Mouse (Mus musculus) brown adipose tissue, adult 24 weeks (tissue): ENCODE measurements at regions not wholly inside any gene's neighbourhood (a gene's known extent, or its start where the extent isn't known, plus 50 kb on each side); places are given as distances from the start of the nearest gene placed in this dataset.

Experiments
- H3K27ac ChIP-seq: fragments of 200-500 bp; replicated peaks from 2 replicates; pipeline ENCODE4 v1.5.1; 2012; ENCODE audit warnings: low read depth, mild to moderate bottlenecking, low read length
- H3K4me1 ChIP-seq: fragments of 200-500 bp; 2 replicates; pipeline ENCODE4 v1.6.1; 2012; ENCODE audit warnings: low read length, mixed read lengths; ENCODE audit not compliant: control insufficient read depth, insufficient read depth, insufficient read length
- H3K4me3 ChIP-seq: fragments of 200-500 bp; 2 replicates; pipeline ENCODE4 v1.5.1; 2012; ENCODE audit warnings: low read depth, mild to moderate bottlenecking, low read length, moderate library complexity; ENCODE audit not compliant: insufficient read depth

DNA sequence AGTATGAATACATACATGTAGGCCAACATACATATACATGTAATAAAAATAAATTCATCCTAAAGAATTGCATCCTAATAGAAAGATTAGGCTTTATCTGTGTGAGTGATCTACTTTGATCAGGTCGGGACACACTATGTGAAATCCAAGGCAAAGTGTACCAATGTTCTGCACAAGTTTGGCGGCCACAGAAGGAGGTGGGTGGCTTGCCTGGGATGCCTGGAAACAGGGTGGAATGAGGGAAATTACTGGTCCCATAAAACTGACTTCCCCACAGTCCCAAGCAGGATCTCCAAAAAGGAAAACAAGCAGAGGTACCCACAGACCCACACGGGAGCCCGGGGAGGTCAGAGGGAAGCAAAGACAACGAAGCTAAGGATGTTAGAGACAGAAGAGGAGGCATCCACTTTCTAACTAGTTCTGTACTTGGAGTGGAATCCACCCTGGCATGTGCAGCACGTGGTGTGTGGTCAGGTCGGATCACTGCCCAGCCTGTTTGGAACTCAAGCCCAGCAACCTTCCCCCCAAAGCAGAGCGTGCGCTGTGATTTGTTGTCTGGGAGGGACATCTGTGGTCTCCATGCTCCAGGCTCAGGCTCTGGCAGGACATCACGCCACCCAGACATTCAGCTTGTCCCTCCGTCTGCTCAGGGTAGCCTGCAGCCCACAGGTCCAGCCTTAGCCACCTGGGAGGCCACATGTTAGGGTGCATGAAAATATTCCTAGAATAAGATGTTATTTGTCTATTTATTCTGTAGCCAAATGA lies 615.3 kb upstream of the 3110018I06Rik start:
- no peaks in the 10 kb centered on the region for H3K4me1 ChIP-seq
- no peak overlapping the region for H3K4me3 ChIP-seq
- H3K27ac ChIP-seq, result no peak overlapping the region

DNA sequence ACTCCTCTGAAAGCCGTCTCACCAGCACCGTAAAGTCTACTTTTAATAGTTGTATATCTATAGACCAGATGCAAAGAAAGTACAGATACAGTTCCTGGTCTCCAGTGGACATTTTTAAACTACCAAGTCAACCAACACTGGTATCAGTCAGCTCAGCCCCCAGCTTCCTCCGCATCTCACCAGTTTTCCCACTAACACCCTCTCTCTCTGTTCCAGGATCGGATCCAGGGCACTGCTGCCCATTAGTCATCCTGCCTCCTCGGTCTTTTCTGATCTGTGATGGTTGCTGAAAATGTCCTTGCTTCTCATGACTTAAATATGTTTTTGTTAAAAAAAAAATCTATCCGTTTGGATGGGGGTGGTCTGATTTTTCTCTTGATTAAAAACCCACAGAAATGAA lies 598.1 kb upstream of the 3110018I06Rik start:
- no peaks in the 10 kb centered on the region for H3K4me1 ChIP-seq
- H3K27ac ChIP-seq, result no peak overlapping the region
- H3K4me3 ChIP-seq, result no peak overlapping the region

DNA sequence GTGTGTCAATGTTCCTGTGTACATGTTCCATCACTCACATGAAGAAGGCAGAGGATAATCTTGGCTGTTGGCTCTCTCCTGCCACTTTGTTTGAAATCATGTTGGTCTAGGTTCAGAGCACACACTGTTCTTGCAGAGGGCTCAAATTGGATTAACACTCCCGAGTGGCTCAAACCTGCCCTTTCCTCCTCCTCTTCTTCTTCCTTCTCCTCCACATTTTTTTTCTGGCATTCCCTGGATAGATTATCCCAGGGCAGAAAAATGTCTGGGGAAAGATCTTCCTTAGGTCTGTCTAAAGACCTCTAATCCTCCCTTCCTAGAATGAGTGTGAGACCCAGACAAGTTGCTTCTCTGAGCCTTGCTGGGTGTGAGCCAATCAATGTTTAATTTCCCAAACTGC lies 594.4 kb upstream of the 3110018I06Rik start:
- H3K4me1 ChIP-seq, result no peaks in the 10 kb centered on the region
- no peak overlapping the region for H3K4me3 ChIP-seq
- no peak overlapping the region for H3K27ac ChIP-seq

DNA sequence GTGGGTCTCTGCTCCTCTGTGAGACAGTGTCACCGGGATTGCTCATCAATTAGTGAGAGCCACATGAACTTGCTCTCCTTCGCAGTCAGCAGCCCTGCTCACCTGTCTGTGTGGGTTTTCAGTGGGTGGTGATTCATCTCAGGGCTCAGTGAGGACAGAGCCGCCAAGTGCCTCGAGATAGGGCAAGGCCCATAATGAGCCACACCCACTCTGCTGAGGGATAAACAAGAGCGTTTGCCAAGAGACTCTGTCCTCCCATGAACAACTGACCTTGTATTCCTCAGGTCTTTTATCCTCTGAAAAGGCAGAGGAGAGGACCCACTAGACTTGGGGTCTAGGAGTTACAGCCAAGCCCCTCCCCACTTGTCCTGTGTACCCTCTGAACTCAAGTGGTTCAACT lies 584.2 kb upstream of the 3110018I06Rik start:
- no peak overlapping the region for H3K27ac ChIP-seq

DNA sequence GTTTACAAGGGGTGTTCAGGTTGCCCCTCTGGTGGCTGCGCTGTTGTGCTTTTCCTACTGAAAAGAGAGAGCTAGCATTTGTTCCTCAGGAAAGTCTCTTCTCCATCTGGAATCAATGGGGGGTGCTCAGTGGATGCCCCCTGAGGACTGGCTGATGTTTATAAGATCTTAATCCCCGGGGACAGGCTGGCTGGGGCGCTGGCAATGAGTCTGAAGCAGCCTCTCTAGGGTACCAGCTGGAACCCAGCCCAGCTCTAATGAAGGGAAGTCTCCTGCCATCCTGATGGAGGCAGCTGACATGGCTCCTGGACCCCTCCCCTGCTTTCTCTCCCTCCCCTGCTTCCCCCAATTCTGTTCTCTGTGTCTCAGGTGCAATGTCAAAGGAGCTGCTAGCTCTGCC lies 575.6 kb upstream of the 3110018I06Rik start:
- H3K4me3 ChIP-seq, result no peak overlapping the region
- no peaks in the 10 kb centered on the region for H3K4me1 ChIP-seq
- no peak overlapping the region for H3K27ac ChIP-seq

More for the DNA sequence above, 584.2 kb upstream of the 3110018I06Rik start:
- Histone ChIP-seq H3K4me3 (no peak overlapping the region), H3K4me1 (no peaks in the 10 kb centered on the region)

DNA sequence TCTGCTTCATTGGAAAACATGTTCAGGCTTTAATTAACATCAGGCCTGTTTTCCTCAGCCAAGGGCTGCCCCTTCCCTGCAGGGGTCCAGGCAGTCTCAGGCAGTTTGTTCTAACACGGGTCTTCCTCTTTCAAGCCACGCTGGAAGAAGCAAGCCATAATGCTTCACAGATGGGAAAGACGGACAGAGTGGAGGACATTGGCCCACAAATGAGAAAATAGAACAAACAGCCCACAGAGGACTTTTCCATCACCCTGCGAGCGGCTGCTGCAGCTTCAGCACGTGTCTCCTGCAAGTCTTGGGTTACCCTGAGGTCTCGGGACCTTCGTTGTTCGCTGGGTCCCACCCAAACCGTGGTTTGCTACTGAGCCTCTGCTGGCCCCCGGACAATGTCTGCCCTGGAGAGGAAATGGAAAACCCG lies 565.9 kb upstream of the 3110018I06Rik start:
- H3K4me3 ChIP-seq, result no peak overlapping the region
- H3K27ac ChIP-seq, result no peak overlapping the region
- no peaks in the 10 kb centered on the region for H3K4me1 ChIP-seq

DNA sequence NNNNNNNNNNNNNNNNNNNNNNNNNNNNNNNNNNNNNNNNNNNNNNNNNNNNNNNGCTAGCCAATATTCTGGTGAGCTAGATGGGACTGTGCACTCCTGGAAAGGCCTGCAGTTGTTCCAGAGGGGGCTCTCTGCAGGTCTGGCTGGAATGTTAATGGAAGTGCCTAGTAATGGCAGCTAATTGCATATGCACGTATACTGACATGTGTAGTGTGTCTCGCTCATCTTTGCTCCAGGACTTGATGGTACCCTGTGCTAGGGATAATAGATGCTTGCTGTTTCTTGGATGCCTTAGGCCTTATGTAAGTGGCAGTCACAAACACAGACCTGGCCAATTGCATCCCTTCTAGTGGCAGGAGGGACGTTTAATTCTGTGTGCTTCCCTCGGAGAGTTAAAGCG lies 560.0 kb upstream of the 3110018I06Rik start:
- H3K4me1 ChIP-seq, result no peaks in the 10 kb centered on the region
- H3K27ac ChIP-seq, result no peak overlapping the region

DNA sequence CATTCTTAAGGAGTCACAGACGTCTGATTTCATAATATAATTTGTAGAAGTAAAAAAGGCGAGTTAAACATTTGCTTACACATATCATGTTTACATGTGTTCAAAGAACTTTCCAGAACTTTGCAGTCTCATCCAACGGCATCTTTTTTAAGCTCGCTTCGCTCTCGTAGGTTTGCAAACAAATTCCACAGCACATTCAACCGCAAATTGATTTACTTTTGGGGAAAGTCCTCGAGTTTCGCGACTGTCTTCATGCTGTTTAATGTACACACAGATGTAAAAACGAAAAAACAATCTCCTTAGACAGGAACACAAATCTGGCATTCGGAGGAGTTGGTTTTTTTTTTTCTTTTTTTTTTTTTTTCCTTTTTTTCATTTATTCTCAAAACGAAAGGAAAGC lies 559.3 kb upstream of the 3110018I06Rik start:
- no peak overlapping the region for H3K27ac ChIP-seq
- no peaks in the 10 kb centered on the region for H3K4me1 ChIP-seq
- no peak overlapping the region for H3K4me3 ChIP-seq

More for the DNA sequence above, 560.0 kb upstream of the 3110018I06Rik start:
- H3K4me3 ChIP-seq, result no peak overlapping the region

DNA sequence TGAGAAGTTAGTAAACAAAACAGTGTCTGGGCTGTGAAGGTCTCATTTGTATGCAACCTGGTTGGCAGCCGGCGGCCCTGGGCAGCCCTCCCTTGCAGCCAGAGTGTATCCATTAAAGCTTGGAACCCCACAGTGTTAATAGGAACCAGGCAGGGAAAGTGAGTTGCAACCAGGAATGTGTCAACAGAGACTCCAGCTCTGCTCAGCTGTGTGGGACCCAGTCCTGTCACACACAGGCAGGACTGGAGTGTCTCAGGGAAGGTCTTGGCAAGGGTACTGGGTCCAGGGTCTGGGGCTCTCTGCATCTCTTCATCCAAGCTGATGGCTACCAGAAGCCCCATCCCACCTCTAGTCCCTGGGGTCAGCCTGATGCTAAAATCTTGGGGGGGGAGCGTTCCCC lies 556.8 kb upstream of the 3110018I06Rik start:
- H3K4me1 ChIP-seq, result no peaks in the 10 kb centered on the region
- H3K4me3 ChIP-seq, result no peak overlapping the region
- H3K27ac ChIP-seq, result no peak overlapping the region

DNA sequence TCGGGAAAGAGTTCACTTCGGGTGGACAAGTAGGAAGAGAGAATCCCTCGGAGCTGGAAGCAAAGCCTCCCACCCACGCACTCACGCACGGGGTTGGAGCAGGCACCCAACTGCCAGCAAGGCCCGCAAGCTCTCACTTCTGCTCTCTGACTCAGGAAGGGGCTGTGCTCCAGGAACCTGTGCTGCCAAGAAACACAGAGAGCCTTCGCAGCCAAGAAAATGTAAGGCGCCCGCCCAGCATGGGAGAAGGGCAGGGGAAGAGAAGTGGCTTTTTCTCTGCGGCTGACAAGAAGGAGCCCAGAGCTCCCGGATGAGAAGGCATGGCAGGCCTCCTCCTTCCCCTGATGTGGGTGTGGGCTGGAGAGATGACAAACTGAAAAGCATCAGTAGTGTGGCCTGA lies 549.1 kb upstream of the 3110018I06Rik start:
- Histone ChIP-seq H3K27ac (no peak overlapping the region), H3K4me3 (no peak overlapping the region), H3K4me1 (no peaks in the 10 kb centered on the region)

DNA sequence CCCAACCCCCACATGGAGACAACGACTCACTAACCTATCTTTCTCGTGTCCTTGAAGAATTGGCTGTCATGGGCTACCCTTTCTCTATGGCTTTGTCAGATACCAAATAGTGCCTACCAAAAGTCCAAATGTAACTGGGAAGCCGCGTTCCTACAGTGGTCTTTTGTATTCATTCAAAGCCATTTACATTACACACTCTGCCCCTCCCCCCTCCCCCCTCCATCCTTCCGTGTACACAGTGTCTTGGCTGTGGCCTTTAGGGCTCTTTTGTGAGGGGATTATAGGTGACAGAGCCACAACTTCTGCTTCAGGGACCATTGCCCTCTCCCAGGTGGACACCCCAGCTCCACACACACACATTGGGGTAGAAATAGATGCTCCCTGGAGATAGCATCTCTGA lies 544.6 kb upstream of the 3110018I06Rik start:
- Histone ChIP-seq H3K4me1 (no peaks in the 10 kb centered on the region), H3K4me3 (no peak overlapping the region), H3K27ac (no peak overlapping the region)

DNA sequence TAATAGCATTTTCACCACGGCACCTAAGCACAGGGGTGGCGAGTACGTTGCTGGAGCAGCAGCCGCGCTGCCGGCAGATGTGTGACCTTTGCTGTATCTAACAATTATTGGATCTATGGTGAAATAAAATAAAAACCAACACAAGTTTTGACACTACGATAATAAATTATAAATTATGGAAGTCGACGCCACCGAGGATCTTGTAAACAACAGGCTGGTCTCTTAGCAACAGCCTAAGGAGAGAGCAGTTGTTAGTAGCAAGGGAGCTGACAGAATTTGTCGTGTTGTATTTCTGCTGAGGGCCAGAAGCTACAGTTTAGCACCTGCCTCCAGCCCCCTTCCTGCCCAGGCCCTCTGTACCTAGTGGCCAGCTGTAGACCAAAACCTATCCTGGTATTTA lies 535.8 kb upstream of the 3110018I06Rik start:
- Histone ChIP-seq H3K4me1 (peaks cover 2% of the 10 kb centered on the region; the same call in 1 of the 2 replicates), H3K27ac (no peak overlapping the region), H3K4me3 (no peak overlapping the region)

DNA sequence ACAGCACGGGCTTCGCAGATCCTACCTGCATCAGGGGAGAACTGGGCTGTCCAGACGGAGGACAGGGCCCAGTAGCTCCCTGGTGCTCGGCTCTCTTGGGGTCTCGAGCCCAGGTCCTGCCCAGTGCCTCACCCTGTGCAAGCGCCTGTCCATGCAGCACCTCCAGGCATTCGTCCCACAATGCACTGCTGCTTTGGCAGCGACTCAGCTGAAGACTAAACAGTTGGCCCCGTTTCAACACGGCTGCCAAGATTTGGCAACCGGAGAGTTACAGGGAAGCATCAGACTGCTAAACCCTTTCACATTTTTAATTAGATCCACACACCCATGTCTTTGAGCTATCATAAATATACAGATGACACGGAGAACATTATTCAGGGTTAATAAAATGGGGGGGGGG lies 532.7 kb upstream of the 3110018I06Rik start:
- H3K4me1 ChIP-seq, result peaks cover 2% of the 10 kb centered on the region; the same call in 1 of the 2 replicates
- no peak overlapping the region for H3K27ac ChIP-seq
- no peak overlapping the region for H3K4me3 ChIP-seq

DNA sequence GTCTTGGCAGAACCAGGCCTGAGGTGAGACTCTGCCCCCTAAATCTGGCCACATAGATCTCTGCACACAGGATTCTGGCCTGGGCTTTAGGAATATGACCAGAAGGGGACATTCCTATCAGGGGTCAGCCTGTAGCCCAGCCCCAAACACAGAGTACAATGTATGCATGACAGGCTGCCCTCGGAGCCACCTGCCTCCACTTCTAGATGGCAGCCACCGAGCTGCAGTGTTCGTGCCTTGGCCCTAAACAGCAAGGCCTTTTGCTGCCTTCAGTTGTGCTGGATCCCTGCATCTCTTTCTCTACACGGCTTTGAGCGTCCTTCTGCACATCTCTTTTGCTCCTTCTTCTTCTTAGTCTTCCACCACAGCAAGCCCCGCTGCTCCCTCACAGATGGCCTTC lies 532.2 kb upstream of the 3110018I06Rik start:
- Histone ChIP-seq H3K4me3 (no peak overlapping the region), H3K27ac (no peak overlapping the region), H3K4me1 (peaks cover 2% of the 10 kb centered on the region; the same call in 1 of the 2 replicates)

DNA sequence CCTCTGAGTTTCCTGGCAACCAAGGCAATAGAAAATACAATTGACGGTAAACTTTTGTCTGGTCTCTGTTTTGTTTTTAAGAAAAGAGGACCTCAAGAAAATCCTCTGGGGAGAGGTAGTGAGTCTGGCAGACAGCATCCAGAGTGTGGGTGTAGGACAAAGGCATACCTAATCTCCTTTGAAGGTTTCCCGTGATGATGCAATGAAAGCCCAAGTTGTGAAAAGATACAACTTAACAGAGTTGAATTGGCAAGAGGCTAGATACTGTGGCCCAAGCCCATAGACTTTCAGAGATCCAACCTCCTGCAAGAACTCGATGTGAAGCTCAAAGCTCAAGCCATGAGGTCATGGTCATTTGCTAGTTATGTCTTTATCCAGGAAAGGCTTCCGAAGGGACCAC lies 526.4 kb upstream of the 3110018I06Rik start:
- H3K4me3 ChIP-seq, result no peak overlapping the region
- no peak overlapping the region for H3K27ac ChIP-seq
- no peaks in the 10 kb centered on the region for H3K4me1 ChIP-seq

DNA sequence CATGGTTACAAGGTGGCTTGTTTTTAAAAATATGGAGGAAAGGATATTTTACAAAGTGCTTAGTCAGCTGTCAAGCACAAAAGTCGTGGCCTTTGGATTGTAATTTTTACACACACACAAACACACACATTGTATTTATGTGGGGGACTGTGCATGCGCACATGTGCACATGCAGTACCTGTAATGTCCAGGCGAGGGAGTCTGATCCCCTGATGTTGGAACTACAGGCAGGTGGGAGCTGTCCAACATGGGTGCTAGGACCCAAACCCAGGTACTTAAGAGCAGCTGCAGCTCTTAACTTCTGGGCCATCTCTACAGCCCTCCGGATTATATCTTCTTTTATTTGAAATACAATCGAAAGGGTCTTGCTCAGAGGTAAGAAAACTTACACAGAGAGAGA lies 524.7 kb upstream of the 3110018I06Rik start:
- H3K4me3 ChIP-seq, result no peak overlapping the region
- no peak overlapping the region for H3K27ac ChIP-seq
- H3K4me1 ChIP-seq, result no peaks in the 10 kb centered on the region
